Mouse (Mus musculus): Measurements from ENCODE around the gene Phgr1.
A peak's percentile ranks its signal among the peaks of the same experiment; 100 is the strongest.

GRCm38 (mm10) chr2:118764094-118764831 lies 8.3 kb upstream of the Phgr1 start:
- TF ChIP-seq CTCF (IDR thresholded peaks at IDR 0.05; ENCODE audit: low read depth) (peak; percentile 75), EP300 (IDR thresholded peaks at IDR 0.05; ENCODE audit: low read depth) (no peak)

All from liver, postnatal 0 days (tissue).